Mouse (Mus musculus): Measurements from ENCODE around the gene Tmc6.
A peak's percentile ranks its signal among the peaks of the same experiment; 100 is the strongest.

Gene Tmc6

GRCm38 (mm10) chr11:117781199-117781821, 688 bp downstream of the Tmc6 start:
- peak; percentile 57 to 64 for DNase-seq (ENCODE audit: low spot score in 2 of 2)

GRCm38 (mm10) chr11:117780582-117781111, 1.4 kb downstream of the Tmc6 start:
- DNase-seq (ENCODE audit: low spot score in 2 of 2), result peak; percentile 81 to 90

GRCm38 (mm10) chr11:117780199-117780515, 1.8 kb downstream of the Tmc6 start:
- DNase-seq (ENCODE audit: low spot score in 2 of 2), result peak in 1 of 2 experiments; percentile 76

DNA sequence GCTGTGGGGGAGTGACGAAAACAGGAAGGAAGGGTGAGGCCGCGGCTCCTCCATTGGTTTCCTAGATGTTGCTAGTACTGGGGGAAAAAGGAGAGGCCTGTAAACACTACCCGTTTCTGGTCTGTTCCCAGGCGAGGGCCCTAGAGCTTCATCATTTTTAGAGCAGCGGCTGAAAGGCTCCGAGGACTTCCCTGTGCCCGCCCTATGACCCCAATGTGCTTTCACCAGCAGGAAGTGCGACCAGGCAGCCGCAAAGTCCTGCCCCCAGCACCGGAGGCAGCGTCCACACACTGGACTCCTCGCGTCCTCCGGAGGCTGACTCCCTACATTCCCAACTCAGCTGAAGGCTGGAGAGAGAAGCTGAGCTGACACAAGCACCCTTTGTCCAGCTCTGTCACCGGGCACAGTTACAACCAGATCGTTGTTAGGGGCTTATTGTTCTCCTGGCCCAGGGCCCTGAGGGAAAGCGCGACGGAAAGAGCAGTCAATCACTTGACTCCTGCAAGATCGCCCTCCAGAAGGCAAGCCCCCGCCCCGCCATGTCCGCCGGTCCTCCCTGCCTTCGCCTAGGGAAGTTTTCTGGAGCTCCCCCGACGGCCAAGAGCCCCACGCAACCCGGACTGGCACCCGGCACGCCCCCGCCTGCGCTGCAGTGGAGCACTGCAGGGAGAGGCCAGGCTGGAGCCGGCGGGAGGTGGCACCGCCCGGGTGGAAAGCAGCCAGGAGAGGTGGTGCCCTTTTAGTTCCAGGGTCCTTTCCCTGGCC, 2.4 kb downstream of the Tmc6 start:
- peak; percentile 63 to 65 for DNase-seq (ENCODE audit: low spot score in 2 of 2)

- peak in 1 of 2 experiments; percentile 29 for DNase-seq (ENCODE audit: low spot score in 2 of 2)
Measured at GRCm38 (mm10) chr11:117778851-117779433, 3.1 kb downstream of the Tmc6 start.

- DNase-seq (ENCODE audit: low spot score in 2 of 2), result no peak
Measured at GRCm38 (mm10) chr11:117778031-117778430, 4.0 kb downstream of the Tmc6 start.

GRCm38 (mm10) chr11:117777111-117777510, 4.9 kb downstream of the Tmc6 start:
- DNase-seq (ENCODE audit: low spot score in 2 of 2), result no peak

DNA sequence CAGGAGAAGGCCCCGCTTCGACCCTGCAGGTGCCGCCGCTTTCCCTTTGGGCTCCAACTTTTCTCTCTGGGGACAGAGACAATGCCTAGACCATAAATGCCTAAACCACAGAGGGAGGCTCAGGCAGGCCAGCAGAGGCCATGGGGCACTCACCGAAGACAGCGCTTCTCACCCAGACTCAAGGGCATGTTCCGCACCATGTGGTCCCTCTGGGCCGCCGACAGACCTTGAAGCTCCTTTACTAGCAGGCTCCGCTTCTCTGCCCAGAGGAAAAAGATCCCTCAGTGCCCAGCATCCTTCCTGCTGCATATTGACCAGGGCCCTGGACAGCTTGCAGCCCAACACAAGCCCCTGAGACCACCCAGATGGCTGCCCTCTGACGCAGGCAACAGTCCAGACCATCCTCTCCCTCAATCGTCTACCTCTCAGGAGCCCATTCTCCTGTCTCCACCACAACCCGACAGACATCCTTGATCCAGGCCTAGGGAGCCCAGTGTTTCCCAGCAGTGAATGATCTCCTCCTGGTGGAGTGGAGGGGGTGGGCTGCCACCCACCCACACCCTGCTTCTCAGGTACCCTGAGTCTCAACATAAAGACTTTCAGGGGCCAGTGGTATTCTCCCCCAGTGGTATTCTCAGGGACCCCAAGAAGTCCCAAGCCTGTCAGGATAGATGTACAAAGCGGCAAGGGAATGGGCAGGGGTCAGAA, 5.8 kb downstream of the Tmc6 start:
- DNase-seq (ENCODE audit: low spot score in 2 of 2), result no peak

DNA sequence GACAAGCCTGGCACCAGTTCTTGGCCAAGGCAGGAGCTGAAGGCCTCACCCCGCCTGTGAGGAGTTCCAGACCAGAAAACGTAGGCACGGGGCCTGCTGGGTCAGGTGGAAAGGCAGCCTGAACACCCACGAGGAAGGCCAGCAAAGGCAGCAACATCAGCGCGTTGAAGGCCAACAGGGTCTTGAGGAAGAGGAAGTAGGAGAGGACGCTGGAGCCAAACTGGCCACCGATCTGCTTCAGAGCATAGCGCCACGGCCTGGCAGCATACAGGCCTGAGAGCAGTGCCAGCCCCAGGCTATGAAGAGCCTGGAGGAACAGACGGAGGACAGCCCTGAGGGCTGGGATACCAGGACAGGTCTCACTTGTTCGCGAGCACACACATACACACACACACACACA, 6.5 kb downstream of the Tmc6 start:
- DNase-seq (ENCODE audit: low spot score in 2 of 2), result no peak

- DNase-seq (ENCODE audit: low spot score in 2 of 2), result no peak
Measured at GRCm38 (mm10) chr11:117774925-117775324, 7.1 kb downstream of the Tmc6 start.

DNA sequence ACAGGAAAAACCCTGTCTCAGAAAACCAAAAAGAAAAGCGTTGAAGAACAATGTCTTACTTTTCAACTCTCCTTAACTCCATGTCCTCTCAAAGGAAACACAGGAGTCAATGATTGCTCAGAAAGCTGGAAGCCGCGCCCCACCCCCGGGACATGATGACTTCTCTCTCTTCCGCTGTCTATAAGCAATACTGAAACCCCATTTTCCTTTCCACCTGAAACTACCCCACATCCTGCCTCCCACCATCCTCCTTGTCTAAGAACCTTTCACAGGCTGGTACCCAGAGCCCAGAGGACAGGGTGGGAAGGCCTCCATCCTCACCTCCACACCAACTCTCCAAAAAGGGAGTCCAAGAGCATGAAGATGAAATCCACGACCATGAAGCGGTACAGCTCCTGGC, 9.6 kb downstream of the Tmc6 start:
- DNase-seq (ENCODE audit: low spot score in 2 of 2), result no peak

DNA sequence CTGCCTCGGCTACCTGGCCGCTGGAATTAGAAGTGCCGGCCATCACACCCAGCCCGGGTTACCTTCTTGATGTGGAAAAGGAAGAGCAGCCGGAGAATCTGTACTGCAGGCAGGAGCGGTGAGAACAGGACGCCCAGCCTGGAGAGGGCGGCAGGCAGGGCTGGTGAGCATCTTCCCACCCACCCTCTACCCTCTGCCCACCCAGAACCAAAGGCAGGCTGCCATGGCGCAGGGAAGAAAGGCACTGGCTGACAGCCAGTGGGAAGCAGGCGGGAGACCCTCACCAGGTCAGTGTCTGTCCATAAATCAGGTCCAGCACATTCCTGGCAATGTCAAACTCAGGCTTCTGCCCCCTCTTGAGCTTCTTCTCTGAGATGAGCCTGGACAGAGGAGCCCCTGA, 11.6 kb downstream of the Tmc6 start:
- no peak for DNase-seq (ENCODE audit: low spot score in 2 of 2)

GRCm38 (mm10) chr11:117769683-117770047, 12.3 kb downstream of the Tmc6 start:
- no peak for DNase-seq (ENCODE audit: low spot score in 2 of 2)

DNA sequence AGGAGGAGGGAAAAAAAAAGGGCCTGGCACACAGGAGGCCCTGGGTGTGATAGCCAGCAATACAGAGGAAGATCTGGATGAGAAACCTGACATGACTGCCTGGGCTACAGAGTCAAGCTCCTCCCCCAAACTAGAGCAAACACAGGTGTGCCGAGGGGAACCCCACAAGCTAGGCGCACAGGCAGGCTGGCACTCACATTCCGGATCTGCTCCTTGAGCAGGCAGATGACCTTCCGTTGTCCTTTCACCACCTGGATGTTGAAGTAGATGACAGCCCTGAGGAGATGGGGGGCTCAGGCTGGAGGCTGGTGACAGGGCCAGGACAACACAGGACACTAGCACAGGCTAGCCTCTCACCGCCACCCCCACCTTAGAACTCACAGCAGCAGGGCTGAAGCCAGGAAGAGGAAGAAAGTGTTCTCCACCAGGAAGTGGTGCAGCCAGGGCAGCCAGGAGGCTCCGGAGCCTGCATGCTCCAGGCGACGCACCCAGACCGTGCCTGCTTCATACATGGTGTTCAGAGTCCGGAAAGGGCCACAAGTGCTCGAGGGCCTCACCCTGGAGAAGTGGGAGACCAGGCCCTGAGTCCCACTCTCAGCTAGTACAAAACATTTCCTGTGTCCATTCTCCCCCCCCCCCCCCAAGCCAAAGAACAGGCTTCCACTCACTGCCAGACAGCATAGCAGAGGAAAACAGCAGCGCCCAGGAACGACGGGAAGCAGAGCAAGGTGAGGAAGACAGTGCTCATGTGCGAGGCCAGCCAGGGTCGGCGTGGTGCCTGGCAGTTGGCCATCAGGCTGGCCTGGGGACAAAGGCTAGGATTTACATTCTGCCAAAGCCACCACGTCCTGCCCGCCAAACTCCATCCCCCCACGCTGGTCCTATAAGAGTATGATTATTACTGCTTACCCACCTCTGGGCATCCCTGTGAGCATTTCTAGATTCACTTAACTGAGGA, 13.0 kb downstream of the Tmc6 start:
- no peak for DNase-seq (ENCODE audit: low spot score in 2 of 2)

DNA sequence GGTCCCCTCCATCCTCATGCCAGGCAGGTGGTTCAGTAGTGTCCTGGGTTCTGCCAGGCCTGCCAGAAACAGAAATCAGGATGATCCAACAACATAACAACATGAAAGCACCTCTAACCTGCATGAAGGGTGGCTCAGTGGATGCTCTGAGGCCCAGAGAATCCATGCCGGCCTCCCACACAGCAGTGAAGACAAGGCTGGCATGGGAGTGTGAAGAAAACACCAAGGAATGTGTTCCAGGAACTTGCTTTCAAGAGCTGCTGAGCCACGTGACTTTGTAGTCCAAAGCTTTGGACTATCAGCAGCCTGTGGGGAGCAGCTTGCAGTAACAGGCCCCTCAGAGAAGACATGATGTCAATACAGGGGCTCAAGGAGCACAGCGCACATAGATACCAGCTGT, 15.7 kb downstream of the Tmc6 start:
- no peak for DNase-seq (ENCODE audit: low spot score in 2 of 2)

GRCm38 (mm10) chr11:117765361-117765760, 16.6 kb downstream of the Tmc6 start:
- DNase-seq (ENCODE audit: low spot score in 2 of 2), result no peak

GRCm38 (mm10) chr11:117764319-117764718, 17.7 kb downstream of the Tmc6 start:
- DNase-seq (ENCODE audit: low spot score in 2 of 2), result peak in 1 of 2 experiments; percentile 49

- no peak for DNase-seq (ENCODE audit: low spot score in 2 of 2)
Measured at GRCm38 (mm10) chr11:117762246-117762645, 19.8 kb downstream of the Tmc6 start.

- no peak for DNase-seq (ENCODE audit: low spot score in 2 of 2)
Measured at GRCm38 (mm10) chr11:117761801-117762200, 20.2 kb downstream of the Tmc6 start.

DNA sequence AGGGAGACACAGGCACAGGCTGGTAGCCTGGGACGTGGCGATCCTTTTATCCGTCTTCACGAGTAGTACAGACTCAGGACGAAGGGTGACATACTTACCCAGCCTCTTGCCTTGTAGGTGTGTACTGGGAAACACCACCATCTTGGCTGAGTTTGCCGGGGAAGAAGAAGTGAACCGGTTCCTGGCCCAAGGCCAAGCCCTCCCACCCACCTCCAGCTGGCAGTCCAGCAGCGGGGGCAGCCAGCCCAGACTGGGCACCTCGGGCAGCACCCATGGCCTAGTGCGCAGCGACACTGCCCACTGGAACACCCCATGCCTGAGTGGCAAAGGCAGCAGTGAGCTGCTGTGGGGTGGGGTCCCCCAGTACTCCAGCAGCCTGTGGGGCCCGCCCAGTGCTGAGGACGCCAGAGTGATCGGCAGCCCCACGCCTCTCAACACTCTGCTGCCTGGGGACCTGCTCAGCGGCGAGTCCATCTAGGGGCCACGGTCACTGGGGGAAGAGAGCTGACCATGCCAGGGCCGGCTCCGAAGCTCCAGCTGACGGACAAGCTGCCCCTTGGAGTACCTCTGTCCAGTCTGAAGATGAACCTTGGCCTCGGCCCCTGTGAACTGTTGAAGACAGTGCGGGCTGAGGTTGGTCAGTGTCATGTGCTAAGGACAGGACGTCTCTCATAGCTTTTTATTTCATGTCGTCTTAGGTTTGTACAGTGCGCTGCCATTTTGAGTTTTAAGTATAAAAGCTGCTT, 21.5 kb downstream of the Tmc6 start:
- no peak for DNase-seq (ENCODE audit: low spot score in 2 of 2)

All from urinary bladder, adult 18-20 months (tissue).